In the genomic region with DNA sequence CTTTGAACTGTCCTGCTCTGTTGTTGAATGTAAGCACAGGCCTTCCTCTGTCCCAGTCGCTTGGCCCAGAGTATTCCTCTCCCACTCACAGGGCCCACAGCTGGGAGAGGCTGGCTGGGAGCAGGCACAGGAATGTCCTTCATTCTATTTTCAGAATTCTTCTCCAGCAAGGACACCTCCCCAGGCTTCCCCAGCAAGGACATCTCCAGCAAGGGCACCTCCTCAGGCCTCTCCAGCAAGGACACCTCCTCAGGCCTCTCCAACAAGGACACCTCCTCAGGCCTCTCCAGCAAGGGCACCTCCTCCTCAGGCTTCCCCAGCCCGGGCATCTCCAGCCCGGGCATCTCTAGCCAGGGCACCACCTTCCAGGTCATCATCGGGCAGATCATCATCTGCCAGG, we compare ENCODE assay signal across 28 mouse cellular contexts. TPM values are rescaled to one million over a fixed set of nuclear protein-coding genes. Genes with fewer than 3 reads are reported as not detected.
"Had no signal": no experiment of that assay in that cellular context is flagged by ENCODE, and none has a peak within 500 bp of the region (broad histone marks: within the 10 kb centered on the region; RNA-seq: fewer than 3 reads in every experiment).

No protein-coding gene starts in this region.

- ATAC-seq: liver, postnatal 0 days; lung, postnatal 0 days; midbrain, embryonic 15.5 days had no signal

- H3K4me3 ChIP-seq: limb, embryonic 12.5 days; limb, embryonic 15.5 days; midbrain, embryonic 12.5 days; midbrain, embryonic 15.5 days; myocyte; neural tube, embryonic 13.5 days; stomach, embryonic 15.5 days had no signal

- H3K27ac ChIP-seq: limb, embryonic 12.5 days; limb, embryonic 15.5 days; liver, embryonic 14.5 days; macrophage; midbrain, embryonic 12.5 days; midbrain, embryonic 15.5 days; neural tube, embryonic 13.5 days; stomach, embryonic 15.5 days had no signal

- H3K4me2 ChIP-seq: limb, embryonic 12.5 days; limb, embryonic 15.5 days; liver, embryonic 11.5 days; lung, embryonic 14.5 days; midbrain, embryonic 12.5 days; midbrain, embryonic 15.5 days; neural tube, embryonic 13.5 days; stomach, embryonic 15.5 days had no signal

- H3K9ac ChIP-seq: limb, embryonic 12.5 days; limb, embryonic 15.5 days; liver, embryonic 14.5 days; liver, postnatal 0 days; lung, embryonic 14.5 days; midbrain, embryonic 12.5 days; midbrain, embryonic 15.5 days; neural tube, embryonic 13.5 days; stomach, embryonic 15.5 days had no signal

- H3K4me1 ChIP-seq: limb, embryonic 12.5 days; limb, embryonic 15.5 days; midbrain, embryonic 12.5 days; midbrain, embryonic 15.5 days; neural tube, embryonic 13.5 days; stomach, embryonic 15.5 days had no signal

- H3K9me3 ChIP-seq: limb, embryonic 12.5 days; limb, embryonic 15.5 days; midbrain, embryonic 12.5 days; midbrain, embryonic 15.5 days; neural tube, embryonic 13.5 days; stomach, embryonic 15.5 days had no signal

- DNase-seq: kidney, adult 18-20 months; kidney, adult 9 months; kidney, postnatal 14 days; left cerebral cortex, postnatal 4 days; liver, postnatal 0 days; lung, embryonic 14.5 days; right cerebral cortex, postnatal 14 days; right cerebral cortex, postnatal 4 days; thymus, adult 2 months; thymus, postnatal 14 days; thymus, postnatal 4 days had no signal

- H3K36me3 ChIP-seq: limb, embryonic 12.5 days; limb, embryonic 15.5 days; midbrain, embryonic 12.5 days; midbrain, embryonic 15.5 days; neural tube, embryonic 13.5 days; stomach, embryonic 15.5 days had no signal

- H3K27me3 ChIP-seq: limb, embryonic 12.5 days; limb, embryonic 15.5 days; midbrain, embryonic 12.5 days; midbrain, embryonic 15.5 days; neural tube, embryonic 13.5 days; stomach, embryonic 15.5 days had no signal

RNA-seq across cellular contexts. Expression of gene Tmprss13, which starts 9.4 kb away (rescaled TPM):
- total RNA-seq: layer of hippocampus, adult 18-20 months; layer of hippocampus, postnatal 14 days; left cerebral cortex, adult 8-10 months; left cerebral cortex, postnatal 14 days; left cerebral cortex, postnatal 4 days; monocyte, adult 5-6 weeks had no signal
- polyA plus RNA-seq: liver, embryonic 14.5 days; liver, postnatal 0 days; macrophage; midbrain, embryonic 15.5 days; myocyte; neural tube, embryonic 13.5 days had no signal

RNA-seq across cellular contexts. Expression of gene Fxyd6, which starts 41.7 kb away (rescaled TPM):
- total RNA-seq: monocyte, adult 5-6 weeks; neutrophil, adult 5-6 weeks had no signal
- polyA plus RNA-seq: macrophage had no signal

RNA-seq across cellular contexts. Expression of gene Il10ra, which starts 59.3 kb away (rescaled TPM):
- polyA plus RNA-seq: myocyte had no signal
